Mouse (Mus musculus): ENCODE measurements around the gene Pgghg. TPM values are rescaled to one million over a fixed set of nuclear protein-coding genes. Genes with fewer than 3 reads are reported as not detected.
"Not testable (repeated sequence)": the region's sequence is repeated elsewhere in the genome, so short reads cannot be mapped to it uniquely, and the experiment has no call there.

Pgghg gene
- total RNA-seq, 2 experiments from 2014 or later, result 3.1 to 4.0 TPM

DNA sequence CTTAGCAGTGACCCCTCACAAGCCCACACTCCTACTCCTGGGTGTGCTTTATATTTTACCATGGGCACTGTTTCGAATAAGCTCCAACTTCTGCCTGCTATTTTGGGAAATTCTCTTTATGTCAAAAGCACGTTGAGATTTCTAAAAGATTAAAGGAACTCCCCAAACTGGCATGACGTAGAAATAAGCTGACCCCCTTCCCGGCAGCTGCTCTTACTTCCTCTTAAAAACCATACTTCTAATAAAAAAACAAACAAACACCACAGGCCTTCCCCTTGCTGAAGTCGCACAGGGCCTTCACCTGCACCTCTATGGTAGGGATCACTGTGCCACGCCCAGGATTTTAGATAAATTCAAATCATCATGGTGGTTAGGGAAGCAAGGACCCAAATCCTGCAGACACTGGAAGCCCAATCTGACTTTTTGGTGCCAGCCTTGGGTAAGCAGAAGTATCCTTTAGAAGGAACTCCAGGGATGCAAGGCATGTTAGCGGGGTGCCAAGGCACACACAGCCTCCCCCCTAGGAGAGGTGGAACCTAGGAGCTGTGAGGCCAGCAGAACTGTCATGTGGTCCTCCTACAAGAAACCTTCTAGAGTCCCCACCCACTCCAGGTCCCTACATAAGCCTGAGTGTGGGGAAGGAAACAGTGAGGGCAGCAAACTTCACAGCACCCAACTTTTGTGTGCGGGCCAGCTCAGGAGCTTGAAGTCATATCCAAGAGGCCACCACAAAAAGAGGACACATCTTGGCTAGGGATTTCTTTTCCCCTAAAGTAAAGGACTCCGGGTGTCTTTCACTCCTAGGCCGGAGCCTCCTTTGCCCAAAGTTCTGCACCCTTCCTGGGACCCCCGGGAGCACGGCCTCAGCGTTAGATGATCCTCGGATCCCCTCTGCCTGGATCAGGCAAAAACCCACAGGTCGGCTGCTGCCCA, 12.9 kb downstream of the Pgghg start:
- no peak for DNase-seq
- intact Hi-C loops (cut with DNase I), result no loop called here

DNA sequence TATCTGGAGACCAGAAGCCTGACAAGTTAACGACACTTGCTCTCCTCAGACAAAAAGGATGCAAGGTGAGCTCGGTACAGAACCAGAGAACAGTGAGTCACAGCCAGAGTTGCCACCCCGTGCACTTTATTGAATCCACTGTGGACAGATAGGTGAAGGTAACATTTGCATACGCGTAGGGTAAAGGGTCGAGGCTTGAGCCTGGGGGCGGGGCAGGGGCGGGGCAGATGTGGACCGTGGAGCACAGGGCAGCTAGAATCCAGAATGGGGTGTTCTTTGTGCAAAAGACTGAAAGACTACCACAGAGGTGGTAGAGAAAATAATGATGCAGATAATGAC, 13.5 kb downstream of the Pgghg start:
- intact Hi-C loops (cut with DNase I), result no loop called here
- DNase-seq, result no peak

DNA sequence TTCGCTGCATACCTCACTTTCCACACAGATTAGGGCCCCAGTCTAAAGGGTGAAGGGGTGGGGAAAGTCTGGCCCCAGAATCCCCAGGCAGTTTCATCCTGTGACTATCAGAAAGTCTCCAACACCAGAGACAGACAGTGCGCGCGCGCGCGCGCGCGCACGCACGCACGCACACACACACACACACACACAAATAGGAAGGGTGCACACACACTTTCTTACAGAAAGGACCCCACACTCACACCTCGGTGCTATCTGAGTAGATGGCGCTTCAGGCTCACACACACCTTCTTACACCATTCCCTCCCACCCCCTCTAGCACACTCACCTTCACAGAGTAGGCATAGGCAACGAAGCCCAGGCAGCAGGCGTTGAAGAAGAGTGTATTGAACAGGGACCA, 14.2 kb downstream of the Pgghg start:
- DNase-seq, result no peak
- intact Hi-C loops (cut with DNase I), result no loop called here

DNA sequence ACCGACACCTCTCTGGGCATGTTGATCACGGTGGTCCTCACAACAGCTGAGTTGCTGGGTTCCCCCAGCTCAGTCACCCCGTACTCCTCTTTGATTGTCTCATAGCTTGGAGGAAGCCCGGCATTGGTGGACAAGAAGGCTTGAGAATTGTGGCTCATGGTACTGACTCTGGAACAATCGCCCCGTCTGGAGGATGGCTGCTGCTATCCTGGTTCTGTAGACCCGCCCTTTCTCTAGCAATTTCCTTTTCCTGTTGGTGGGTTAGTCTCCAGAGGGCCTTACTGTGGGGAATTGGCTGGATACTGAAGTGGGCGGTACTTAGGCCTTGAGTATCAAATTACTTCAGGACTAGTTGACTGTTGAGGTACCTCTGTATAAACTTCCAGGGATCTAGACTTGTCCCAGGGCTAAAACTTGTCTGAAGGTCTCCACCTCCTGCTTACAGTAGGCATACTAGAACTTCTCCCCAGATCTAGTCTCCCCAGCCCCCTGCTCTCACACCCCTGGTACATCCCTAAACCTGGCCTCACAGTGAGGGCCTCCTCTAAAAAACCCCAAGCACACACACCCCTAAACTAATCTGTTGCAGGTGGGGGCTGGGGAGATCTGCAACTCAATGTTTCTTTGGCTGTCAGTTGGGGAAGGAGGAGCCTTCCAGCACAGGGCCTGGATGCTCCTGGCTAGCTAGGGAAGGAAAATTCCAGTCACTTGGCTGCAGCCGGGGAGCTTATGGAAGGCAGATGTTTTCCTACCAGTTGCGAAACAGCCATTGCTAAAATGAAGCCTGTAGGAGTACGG, 14.8 kb downstream of the Pgghg start, which contains the start of the genes Gm45717 and Ifitm2:
Gm45717 (minus strand) TSS at position 180 of the 798 bp plus-strand sequence.
Ifitm2 (minus strand) TSS at position 230 of the 798 bp plus-strand sequence.
- intact Hi-C loops (cut with DNase I), result no loop called here
- DNase-seq, result peak; percentile 43

DNA sequence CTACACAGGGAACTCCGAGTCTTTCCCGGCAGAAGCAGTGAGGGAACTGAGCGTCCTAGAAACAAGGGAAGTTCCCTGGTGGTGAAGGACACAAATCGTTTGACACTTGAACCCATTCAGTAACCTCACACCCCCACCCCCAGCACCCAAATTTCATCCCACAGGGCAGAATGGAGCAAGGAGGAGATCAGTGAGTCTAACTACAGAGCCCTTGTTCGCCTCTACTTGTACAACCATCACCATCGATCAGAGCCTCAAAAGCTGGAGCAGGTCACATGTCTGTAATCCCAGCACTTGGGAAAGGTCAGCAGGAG, 15.3 kb downstream of the Pgghg start:
- intact Hi-C loops (cut with DNase I), result no loop called here
- DNase-seq, result no peak

DNA sequence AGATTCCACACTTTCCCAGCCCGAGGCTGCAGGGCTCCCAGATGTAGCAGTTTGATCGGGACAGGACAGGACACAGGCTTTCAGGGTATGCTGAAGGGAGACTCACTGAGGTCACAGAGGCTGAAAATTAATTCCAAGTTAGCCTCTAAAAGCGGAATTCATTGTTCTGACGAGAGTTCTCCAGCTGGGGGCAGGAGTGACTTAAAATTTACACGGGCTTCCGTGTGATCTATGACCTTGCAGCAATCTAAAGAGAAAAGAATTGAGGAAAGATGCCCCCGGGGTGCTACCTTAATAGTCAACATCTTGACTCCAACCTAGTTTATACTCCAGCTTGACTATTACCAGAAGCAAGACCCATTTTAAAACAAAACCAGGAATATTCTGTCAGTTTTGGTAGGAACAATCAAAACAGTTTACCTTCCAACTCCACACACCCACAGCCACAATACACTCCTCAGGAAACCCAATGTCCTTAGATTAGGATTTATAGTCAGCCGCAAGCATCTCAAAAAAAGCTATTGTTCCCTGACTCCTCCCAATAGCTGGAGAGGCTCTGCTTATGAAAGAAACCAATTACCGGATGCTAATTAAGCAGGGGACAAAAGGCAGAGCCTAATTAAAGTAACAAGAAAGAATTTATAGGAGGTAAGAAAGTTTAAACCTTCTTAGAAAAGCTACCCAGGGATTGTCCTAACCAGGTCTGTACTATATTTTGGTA, 18.1 kb downstream of the Pgghg start:
- peak; percentile 38 for DNase-seq

DNA sequence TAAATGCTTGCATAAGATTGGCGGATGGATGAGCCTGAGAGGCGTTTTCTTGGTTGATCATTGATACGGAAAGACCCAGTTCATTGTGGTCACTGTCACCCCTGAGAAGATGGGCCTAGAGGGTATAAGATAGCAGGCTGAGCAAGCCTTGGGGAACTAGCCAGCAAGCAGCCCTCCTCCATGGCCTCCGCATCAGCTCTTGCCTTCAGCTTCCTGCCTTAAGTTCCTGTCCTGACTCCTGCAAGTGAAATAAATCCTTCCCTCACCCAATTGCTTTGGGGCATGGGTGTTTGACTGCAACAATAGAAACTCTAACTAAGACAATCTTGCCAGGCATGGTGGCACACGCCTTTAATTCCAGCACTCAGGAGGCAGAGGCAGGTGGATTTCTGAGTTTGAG, 18.8 kb downstream of the Pgghg start:
- intact Hi-C loops (cut with DNase I), result no loop called here
- no peak for DNase-seq

More for the DNA sequence above, 18.1 kb downstream of the Pgghg start:
- intact Hi-C loops (cut with DNase I), result no loop called here

DNA sequence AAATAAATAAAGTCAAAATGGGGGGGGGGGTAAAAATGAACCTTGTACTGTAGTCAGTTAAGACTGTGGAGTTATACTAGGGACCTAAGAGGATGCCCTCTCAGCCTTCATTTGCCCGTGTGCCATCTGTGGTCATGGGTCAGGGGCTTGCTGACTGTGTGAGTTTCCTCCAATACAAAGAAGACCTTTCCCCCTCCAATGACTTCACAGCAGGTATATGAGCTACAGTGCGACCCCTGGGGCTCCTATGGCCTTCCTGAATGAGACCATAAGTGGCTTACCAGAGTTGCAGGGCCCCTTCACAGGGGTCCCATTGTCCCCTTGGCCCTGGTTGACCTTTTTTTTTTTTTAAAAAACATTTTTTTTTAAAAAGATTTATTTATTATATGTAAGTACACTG, 20.2 kb downstream of the Pgghg start:
- intact Hi-C loops (cut with DNase I), result no loop called here
- no peak for DNase-seq

DNA sequence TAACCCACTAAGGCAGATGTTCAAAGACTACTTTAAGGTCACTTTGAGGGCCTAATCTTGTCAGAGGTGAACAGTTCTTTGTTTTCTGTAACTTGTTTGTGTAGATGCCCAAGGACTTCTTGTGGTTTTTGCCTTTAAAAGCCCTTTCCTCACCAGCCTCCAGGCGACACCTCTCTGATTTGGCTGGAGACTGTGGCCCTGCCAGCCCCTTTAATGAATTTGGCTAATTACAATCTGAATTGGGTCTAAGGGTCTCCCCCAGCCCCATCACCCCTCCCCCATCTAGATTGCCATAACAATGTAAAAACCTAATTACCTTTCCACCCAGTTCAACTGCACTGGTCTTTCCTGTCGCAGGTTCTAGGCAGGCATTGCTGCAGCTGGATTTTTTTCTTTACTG, 21.5 kb downstream of the Pgghg start:
- intact Hi-C loops (cut with DNase I), result no loop called here

DNA sequence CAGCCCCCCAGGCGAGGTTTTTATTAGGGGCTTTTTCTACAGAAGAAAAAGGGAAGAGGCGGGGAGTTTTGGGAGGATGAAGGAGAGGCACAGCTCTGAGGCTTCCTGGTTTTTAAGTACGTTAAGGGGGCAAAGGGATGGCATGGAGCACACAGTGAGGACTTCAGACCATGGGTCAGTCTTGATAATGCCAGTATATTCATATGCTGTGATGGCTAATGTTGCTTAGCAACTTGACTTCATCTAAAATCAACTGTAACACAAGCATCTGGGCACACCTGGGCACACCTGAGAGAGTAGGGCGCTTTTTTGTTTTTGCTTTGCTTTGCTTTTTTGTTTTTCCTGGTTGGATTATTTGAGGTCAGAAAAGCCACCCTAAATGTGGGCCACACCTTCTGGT, 25.7 kb downstream of the Pgghg start, which contains the start of gene Ifitm1:
Ifitm1 (plus strand) TSS at position 301 of the 400 bp plus-strand sequence.
- DNase-seq, result no peak
- intact Hi-C loops (cut with DNase I), result loop anchor here (5.0 kb wide), 1 partner anchor 75 kb away; no protein-coding TSS in a partner anchor

More for the DNA sequence above, 21.5 kb downstream of the Pgghg start:
- DNase-seq, result no peak

DNA sequence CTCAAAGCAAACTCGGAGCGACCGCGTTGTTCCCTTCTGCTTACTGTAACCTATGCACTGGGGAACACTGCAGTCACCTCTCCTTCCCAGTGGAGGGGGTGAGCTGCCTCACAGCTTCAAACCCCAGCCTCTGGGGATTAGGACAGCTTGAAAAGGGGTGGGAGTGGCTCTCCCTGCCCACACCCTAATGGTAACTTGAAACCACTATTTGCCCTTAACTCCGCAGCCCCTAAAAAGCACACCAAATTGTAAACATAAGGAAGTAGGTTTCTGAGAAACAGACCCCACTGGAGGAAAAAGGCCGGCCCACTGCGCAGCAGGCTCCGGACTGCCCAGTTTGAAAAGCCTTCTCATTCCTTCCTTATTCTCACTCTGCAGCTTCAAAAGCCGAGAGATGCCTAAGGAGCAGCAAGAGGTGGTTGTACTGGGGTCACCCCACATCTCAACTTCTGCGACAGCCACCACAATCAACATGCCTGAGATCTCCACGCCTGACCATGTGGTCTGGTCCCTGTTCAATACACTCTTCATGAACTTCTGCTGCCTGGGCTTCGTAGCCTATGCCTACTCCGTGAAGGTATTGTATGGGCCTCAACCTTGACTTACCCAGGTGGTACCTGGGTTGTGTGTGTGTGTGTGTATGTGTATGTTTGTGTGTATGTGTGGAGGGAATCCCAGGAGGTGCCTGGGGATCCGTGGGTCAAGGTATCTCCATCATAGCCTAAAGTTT, 26.8 kb downstream of the Pgghg start:
- intact Hi-C loops (cut with DNase I), result loop anchor here (5.0 kb wide), 1 partner anchor 74 kb away; no protein-coding TSS in a partner anchor
- no peak for DNase-seq

DNA sequence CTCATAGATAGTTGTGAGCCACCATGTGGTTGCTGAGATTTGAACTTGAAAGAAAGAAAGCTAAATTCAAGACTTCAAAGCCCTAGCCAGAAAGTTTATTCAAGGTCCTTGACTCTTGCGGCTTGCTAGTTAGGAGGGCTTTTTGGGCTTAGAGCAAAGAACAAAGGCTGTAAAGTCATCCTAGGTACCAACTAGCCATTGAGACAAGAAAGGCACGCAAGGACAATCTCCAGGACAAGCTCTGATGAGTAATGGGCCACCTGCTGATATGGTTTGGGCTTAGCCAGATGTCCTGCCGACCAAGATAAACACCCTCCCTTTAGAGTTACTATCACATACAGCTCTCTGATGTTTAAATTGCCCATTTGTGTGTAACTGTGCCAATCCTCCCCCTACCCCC, 27.5 kb downstream of the Pgghg start:
- not testable (repeated sequence) for DNase-seq
- intact Hi-C loops (cut with DNase I), result loop anchor here (5.0 kb wide), 1 partner anchor 74 kb away; no protein-coding TSS in a partner anchor

DNA sequence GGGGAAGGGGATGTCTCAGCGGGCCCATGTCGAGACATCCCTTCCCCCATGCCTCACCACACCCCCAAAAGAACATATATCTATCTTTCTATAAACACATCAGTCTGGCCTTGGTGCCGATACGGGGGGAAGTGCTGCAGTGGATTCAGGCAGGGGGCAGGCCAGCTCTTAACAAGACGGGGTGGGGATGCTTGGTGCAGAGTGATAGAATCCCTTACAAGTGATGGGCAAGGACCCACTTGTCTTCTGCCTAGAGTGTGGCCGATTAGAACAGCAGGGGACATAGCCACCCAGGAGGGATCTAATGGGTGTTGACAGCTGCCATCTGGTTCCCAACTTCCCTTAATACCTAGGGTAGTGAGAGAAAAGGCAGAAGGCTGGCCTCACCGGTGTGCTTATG, 29.7 kb downstream of the Pgghg start:
- intact Hi-C loops (cut with DNase I), result no loop called here
- no peak for DNase-seq

DNA sequence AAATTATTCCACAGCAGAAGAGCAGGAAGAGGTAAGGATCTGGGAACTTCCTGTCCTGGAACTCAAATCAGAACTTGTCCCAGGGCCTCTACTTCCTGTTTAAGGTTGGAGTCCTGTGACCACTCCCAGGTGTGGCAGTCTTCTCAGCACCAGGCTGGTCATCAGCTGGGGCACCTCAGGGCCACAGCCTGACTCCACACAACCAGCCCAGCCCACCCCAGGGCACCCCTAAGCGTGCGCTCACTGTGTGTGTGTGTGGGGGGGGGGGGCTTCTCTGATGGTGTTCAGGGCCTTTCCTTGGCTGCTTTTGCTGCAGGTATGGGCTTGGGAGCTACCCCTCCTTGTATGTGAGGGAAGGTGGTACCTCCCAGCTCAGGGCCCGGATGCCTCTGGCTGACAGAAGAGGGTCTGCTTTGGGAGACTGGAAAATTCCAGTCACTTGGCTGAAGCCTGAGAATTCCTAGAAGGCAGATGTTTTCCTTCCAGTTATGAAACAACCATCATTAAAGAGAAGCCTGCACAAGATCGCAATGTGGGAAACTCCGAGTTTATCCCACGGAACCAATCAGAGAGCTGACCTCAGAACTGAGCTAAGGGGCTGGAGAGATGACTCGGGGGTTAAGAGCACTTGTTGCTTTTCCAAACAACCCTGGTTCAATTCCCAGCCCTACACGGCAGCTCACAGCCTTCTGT, 30.4 kb downstream of the Pgghg start:
- no peak for DNase-seq
- intact Hi-C loops (cut with DNase I), result no loop called here

DNA sequence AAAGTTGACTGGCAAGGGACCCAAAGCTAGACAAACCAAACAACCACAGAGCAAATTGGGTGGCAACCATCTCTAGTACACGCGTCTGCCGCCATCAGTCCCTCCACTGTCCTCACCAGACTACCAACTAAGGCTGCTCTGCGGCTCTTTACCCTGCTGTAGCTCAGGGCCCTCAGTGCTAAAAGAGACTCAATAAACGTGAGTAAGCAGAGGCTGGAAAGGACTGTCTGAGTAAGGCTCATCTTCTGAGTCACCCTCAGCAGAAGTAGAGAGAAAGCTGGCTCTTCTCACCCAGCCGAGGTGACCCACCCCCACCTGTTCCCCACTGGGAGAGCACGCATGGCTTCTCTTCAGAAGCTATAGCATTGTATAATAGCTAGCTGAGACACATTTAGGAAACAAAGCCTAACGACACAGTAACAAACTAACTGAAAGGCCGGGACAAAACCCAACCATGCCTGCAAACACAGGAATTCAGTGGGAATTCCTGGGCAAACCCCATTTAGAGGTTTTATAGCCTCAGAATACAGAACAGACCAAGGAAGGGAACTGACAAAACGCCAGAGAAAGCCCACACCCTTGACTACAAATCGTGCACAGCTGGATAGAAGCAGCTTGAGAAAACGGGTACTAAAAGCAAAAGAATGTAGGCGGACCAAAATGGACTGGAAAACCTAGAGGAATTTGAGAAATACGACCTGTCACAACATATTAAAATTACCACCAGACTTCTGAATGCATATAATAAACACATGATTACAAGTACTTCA, 32.4 kb downstream of the Pgghg start:
- DNase-seq, result no peak
- intact Hi-C loops (cut with DNase I), result no loop called here

DNA sequence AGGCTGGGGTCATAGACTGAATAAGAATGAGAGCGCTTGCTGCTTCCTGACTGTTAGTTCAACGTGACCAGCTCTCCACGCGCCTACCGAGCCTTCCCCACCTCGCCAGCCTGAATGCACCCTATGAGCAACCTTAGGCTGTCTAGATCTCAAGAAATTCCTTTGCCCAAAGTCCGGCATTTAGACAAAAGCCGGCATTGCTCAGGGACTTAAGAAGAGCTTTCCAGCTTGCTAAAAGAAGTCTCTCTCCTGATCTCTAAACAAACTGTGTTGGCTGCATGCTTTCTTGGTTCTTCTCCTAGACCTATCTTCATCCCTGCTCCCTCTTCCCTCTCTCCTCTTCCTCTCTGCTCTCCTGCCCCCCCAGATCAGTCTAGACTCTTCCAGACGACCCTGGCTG, 33.7 kb downstream of the Pgghg start:
- DNase-seq, result no peak
- intact Hi-C loops (cut with DNase I), result no loop called here

DNA sequence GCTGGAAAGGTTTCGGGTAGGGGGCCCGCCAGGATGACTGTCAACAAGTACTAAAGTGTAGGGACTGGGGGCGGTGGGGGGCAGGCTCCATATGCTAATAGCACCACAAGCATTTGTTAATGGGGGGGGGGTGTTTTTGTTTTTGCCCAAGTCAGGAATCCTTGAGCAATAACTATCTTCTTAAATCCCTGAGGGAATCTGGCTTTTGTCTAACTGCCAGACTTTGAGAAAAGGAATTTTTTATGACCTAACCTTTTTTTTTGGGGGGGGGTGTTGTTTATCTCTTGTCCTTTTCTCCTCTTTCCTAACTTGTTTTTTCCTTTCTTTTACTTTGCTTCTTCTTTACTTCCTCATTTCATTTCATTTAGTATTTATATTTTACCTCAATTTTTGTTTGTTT, 34.3 kb downstream of the Pgghg start:
- intact Hi-C loops (cut with DNase I), result no loop called here
- DNase-seq, result no peak

DNA sequence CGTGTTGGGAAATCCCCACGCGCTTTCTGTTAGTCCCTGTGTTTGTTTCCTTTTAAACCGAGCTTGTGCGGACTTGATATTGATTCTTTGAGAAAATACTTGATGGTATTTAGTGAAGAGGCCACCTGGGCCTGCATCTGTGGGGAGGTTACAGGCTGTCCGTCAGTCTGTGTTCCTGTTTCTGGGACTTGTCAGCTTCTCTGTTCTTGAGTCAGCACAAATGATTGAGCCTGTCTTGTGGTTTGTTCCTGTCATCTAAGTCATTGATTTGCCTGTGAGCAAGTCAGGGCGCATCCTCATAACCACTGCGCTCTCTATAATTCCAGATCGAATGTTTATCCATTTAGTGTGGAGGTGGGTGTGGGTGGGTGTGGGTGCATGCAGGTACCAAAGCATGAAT, 35.5 kb downstream of the Pgghg start:
- DNase-seq; intact Hi-C loops (cut with DNase I): not testable (repeated sequence)

DNA sequence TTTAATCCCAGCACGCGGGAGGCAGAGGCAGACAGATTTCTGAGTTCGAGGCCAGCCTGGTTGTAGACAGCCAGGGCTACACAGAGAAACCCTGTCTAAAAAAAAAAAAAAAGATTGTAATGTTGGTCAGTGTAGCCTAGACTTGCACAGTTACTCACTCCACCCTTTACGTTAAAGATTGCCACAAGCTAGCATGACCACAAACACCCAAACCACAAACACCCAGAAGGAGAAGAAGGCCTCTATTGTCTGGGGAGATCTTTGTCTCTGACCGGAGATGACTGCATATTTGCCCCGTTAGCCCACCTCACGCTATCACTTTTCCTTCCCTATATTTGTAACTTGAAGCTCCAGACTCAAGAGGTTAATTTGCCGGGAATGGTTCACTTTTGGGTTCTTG, 40.5 kb downstream of the Pgghg start:
- intact Hi-C loops (cut with DNase I), result no loop called here
- DNase-seq, result no peak
